Mouse (Mus musculus) inflammation-experienced regulatory T-cells (primary cell): ENCODE data around the gene Ccr6. TPM values are rescaled to one million over a fixed set of nuclear protein-coding genes. Genes with fewer than 3 reads are reported as not detected.

Source experiments
- polyA plus RNA-seq, 2 experiments: library from polyadenylated mRNA; unstranded; fragments of 100-300 nt; shearing (Covaris generic); gene quantifications; one replicate each; pipeline ENCODE4 v1.2.1; 2017

The Ccr6 gene
- polyA plus RNA-seq: 10 to 100 TPM in 1 of 2 experiments, 1 to 10 TPM in 1; 3.0 to 46.7 TPM

DNA sequence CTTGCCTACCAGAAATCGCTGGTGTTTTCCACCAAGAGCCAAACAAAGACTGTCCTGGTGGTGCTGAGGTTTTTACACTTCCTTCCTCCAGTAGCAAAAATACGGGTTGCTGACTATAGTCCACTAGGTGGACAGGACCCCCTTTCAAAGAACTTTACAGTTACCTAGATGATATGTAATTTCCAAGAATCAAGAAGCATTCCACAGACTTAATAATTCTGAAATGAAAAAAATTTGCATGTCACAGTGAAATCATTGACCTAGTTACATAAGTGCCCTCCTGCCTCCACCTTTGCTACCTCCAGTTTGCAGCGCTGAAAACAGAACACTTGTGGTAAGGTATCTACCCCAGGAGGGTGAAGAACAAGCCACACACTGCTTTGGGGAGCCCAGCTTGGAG, at the start of gene Ccr6:
Gene Ccr6 (plus strand): TSS at position 301 of the 400 bp plus-strand sequence.

GRCm38 (mm10) chr17:8282821-8283525, 47.1 kb downstream of the Ccr6 start, which contains the start of gene Mpc1:
Gene Mpc1 (plus strand): TSS chr17:8282904.

Other genes starting within 250 kb of the Ccr6 start
- under 1 TPM in 1 of 2 experiments, not detected in 1; 0.68 TPM for gene Gm49673, start 88.3 kb upstream of the Ccr6 start, polyA plus RNA-seq
- gene Rnaset2a, start 87.9 kb upstream of the Ccr6 start, polyA plus RNA-seq: 10 to 100 TPM; 46.3 to 75.5 TPM
- gene Fgfr1op, start 70.5 kb upstream of the Ccr6 start, polyA plus RNA-seq: 10 to 100 TPM; 16.1 to 18.9 TPM
- gene Mpc1, start 46.9 kb downstream of the Ccr6 start, polyA plus RNA-seq: 100 to 1,000 TPM; 124 to 149 TPM
- gene Sft2d1, start 75.1 kb downstream of the Ccr6 start, polyA plus RNA-seq: 100 to 1,000 TPM; 176 to 213 TPM
- under 1 TPM; 0.34 to 0.65 TPM for gene Prr18, start 101.4 kb downstream of the Ccr6 start, polyA plus RNA-seq
- 1 to 10 TPM in 1 of 2 experiments, under 1 TPM in 1; 0.51 to 1.1 TPM for gene T2, start 119.9 kb downstream of the Ccr6 start, polyA plus RNA-seq
- gene T, start 198.4 kb downstream of the Ccr6 start, polyA plus RNA-seq: not detected